Mouse (Mus musculus) central nervous system, embryonic 14 days (tissue): ENCODE results near the gene Cyb5b. TPM values are rescaled to one million over a fixed set of nuclear protein-coding genes. Genes with fewer than 3 reads are reported as not detected.

Experiments
- polyA plus RNA-seq: library from polyadenylated mRNA; depleted of rRNA; stranded (reverse); fragments of >200 nt; gene quantifications from 2 replicates; pipeline ENCODE4 v1.2.3, GENCODE M21; 2012; rRNA removed

Gene Cyb5b
- 79.0 and 89.8 TPM in 2 replicates for polyA plus RNA-seq

DNA sequence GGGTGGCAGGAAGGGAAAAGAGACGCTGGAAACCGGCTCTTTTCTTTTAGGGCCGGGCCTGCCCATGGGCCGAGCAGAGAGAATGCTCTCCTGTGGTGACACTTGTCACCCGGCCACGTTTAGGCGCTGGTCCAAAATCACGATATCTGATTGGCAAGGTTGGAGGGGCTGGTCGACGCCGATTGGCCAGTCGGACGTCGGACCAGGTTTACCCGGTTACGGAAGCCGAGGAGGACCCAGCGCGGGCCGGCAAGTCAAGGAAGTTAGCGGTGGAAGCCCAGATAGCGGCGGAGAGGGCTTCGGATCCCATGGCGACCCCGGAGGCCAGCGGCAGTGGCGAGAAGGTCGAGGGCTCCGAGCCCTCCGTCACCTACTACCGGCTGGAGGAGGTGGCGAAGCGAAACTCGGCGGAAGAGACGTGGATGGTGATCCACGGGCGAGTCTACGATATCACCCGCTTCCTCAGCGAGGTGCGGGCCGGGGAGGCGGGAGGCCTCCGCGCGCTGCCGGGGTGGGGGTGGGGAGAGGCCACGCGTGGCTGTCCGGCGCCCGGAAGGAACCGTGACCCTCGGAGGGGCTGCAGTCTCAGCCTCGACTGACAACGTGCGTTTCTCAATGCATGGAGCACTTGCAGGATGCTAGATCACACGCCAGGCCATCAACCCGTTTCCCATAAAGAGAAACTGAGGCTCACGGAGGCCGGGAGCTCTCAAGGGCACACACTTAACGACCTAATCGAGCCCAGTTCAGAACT, at the start of gene Cyb5b:
TSS of gene Cyb5b (plus strand) at position 237 of the 754 bp plus-strand sequence.

Other genes starting within 250 kb of the Cyb5b start
- 4.6 and 6.1 TPM in 2 replicates for gene Sntb2, start 214.9 kb upstream of the Cyb5b start, polyA plus RNA-seq
- 88.0 and 91.0 TPM in 2 replicates for gene Vps4a, start 119.4 kb upstream of the Cyb5b start, polyA plus RNA-seq
- gene Pdf, start 102.0 kb upstream of the Cyb5b start, polyA plus RNA-seq = 19.6 and 24.9 TPM in 2 replicates
- gene Cog8, start 94.0 kb upstream of the Cyb5b start, polyA plus RNA-seq = 47.0 and 49.7 TPM in 2 replicates
- gene Nip7, start 93.8 kb upstream of the Cyb5b start, polyA plus RNA-seq = 116 and 148 TPM in 2 replicates
- not detected in 2 replicates for gene Tmed6, start 85.0 kb upstream of the Cyb5b start, polyA plus RNA-seq
- gene Terf2, start 54.1 kb upstream of the Cyb5b start, polyA plus RNA-seq = 49.5 and 52.6 TPM in 2 replicates
- 34.9 and 42.2 TPM in 2 replicates for gene Nfat5, start 142.8 kb downstream of the Cyb5b start, polyA plus RNA-seq